Mouse (Mus musculus) heart, embryonic 15.5 days (tissue): Measurements from ENCODE around the gene Bmpr1b. TPM values are rescaled to one million over a fixed set of nuclear protein-coding genes. Genes with fewer than 3 reads are reported as not detected.

Experiments
- ATAC-seq: fragments of 200-750 bp; cut with Nextera tagmentation; replicated peaks from 2 replicates; pipeline ENCODE4 v1.8.0; 2017; ENCODE audit warnings: low read depth, moderate TSS enrichment; ENCODE audit not compliant: insufficient number of reproducible peaks, insufficient read depth, low FRiP score
- H3K27ac ChIP-seq: fragments of 300-500 bp; sonication (generic); 2 replicates; pipeline ENCODE4 v1.5.1; 2015; ENCODE audit warnings: mild to moderate bottlenecking, inconsistent platforms
- H3K27me3 ChIP-seq: fragments of 300-500 bp; sonication (generic); 2 replicates; pipeline ENCODE4 v1.6.1; 2015; ENCODE audit warnings: inconsistent platforms
- H3K36me3 ChIP-seq: fragments of 300-500 bp; sonication (generic); 2 replicates; pipeline ENCODE4 v1.6.1; 2015; ENCODE audit warnings: mild to moderate bottlenecking, inconsistent platforms
- H3K4me1 ChIP-seq: fragments of 300-500 bp; sonication (generic); replicated peaks from 2 replicates; pipeline ENCODE4 v1.6.1; 2015; ENCODE audit warnings: inconsistent platforms
- H3K4me2 ChIP-seq: fragments of 300-500 bp; sonication (generic); 2 replicates; pipeline ENCODE4 v1.6.1; 2015; ENCODE audit warnings: inconsistent platforms, mild to moderate bottlenecking, moderate library complexity
- H3K4me3 ChIP-seq: fragments of 300-500 bp; sonication (generic); 2 replicates; pipeline ENCODE4 v1.5.1; 2015; ENCODE audit warnings: mild to moderate bottlenecking, inconsistent platforms
- H3K9ac ChIP-seq: fragments of 300-500 bp; sonication (generic); 2 replicates; pipeline ENCODE4 v1.6.1; 2015; ENCODE audit warnings: mild to moderate bottlenecking, inconsistent platforms
- H3K9me3 ChIP-seq: fragments of 300-500 bp; sonication (generic); replicated peaks from 2 replicates; pipeline ENCODE4 v1.6.1; 2016; ENCODE audit warnings: inconsistent platforms
- WGBS: fragments of 180-500 bp; shearing (Covaris S2); methylation state at CpG from one replicate; pipeline ENCODE4 v1.1.7; 2015; ENCODE audit warnings: mixed read lengths; 5-methylcytosine and 5-hydroxymethylcytosine counted together
- polyA plus RNA-seq: library from polyadenylated mRNA; unstranded; fragments of >200 nt; fragmentation: Nextera tagmentation; extraction: Ambion mirVana; gene quantifications from 2 replicates; pipeline ENCODE4 v1.2.1, GENCODE M21; 2015

Gene Bmpr1b
- polyA plus RNA-seq, 1 experiment from 2014 or later: 0.59 TPM

- H3K4me1 ChIP-seq: peaks cover 11% of the 10 kb centered on the region
- no peak overlapping the region for H3K9ac ChIP-seq
- peaks cover 26% of the 10 kb centered on the region for H3K27me3 ChIP-seq
- no peaks in the 10 kb centered on the region for H3K36me3 ChIP-seq
- no peak overlapping the region for H3K4me2 ChIP-seq
- ATAC-seq: no peak
- H3K4me3 ChIP-seq: no peak overlapping the region
- no peaks in the 10 kb centered on the region for H3K9me3 ChIP-seq
- no peak overlapping the region for H3K27ac ChIP-seq
- WGBS: 58% methylated on average over 9 of the region's 9 CpGs
These were observed 4.2 kb downstream of the Bmpr1b start for GRCm38 (mm10) chr3:142164981-142165380.

- no peak for ATAC-seq
- Histone ChIP-seq H3K4me3 (no peak overlapping the region), H3K36me3 (no peaks in the 10 kb centered on the region), H3K4me2 (no peak overlapping the region), H3K4me1 (peaks cover 6% of the 10 kb centered on the region), H3K27me3 (peaks cover 15% of the 10 kb centered on the region), H3K27ac (no peak overlapping the region), H3K9ac (no peak overlapping the region), H3K9me3 (no peaks in the 10 kb centered on the region)
- 60% methylated on average over 2 of the region's 2 CpGs for WGBS
These were observed 5.3 kb downstream of the Bmpr1b start for GRCm38 (mm10) chr3:142163896-142164295.

DNA sequence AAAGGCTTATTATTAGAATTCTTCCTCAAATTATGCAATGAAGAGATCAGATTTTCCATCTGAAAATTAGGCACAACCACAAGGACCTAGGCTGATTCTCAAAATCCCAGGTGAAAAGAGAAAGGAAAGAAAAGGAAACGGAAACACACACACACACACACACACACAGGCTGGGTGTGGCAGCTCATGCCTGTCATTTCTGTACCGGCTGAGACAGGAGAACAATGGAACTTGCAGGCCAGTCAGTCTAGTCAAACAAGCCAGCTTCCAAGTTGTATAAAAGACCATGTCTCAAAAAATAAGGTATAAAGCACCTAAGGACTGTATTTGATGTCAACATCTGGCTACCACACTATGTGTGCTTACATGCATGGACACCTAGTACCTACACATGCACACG is 7.8 kb downstream of the Bmpr1b start:
- Histone ChIP-seq H3K4me3 (no peak overlapping the region), H3K4me2 (no peak overlapping the region), H3K36me3 (no peaks in the 10 kb centered on the region), H3K9me3 (no peaks in the 10 kb centered on the region), H3K4me1 (no peaks in the 10 kb centered on the region), H3K27ac (no peak overlapping the region), H3K27me3 (no peaks in the 10 kb centered on the region), H3K9ac (no peak overlapping the region)
- ATAC-seq: no peak
- 73% methylated on average over 3 of the region's 3 CpGs for WGBS

DNA sequence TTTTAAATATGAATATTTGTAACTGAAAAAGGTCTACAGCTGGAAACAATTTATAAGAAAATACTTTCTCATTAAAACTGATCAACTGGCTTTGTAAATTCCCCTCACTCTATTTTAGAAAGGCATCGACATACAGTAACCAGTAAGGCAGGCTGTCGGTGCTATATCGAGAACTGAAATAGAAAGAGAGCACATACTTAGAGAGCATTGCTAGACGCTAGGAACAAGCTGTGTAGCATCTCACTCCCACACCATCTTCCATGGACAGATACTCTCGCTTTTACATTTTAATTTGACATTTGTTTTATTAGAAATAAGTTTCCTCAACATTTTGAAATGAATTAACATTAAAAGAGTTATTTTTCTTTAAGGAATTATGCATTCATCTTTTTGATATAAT is 17.2 kb downstream of the Bmpr1b start:
- no peak for ATAC-seq
- no peaks in the 10 kb centered on the region for H3K4me1 ChIP-seq
- H3K27me3 ChIP-seq: no peaks in the 10 kb centered on the region
- H3K27ac ChIP-seq: no peak overlapping the region
- no peak overlapping the region for H3K4me2 ChIP-seq
- WGBS: 66% methylated on average over 5 of the region's 5 CpGs
- no peak overlapping the region for H3K9ac ChIP-seq
- no peak overlapping the region for H3K4me3 ChIP-seq
- H3K9me3 ChIP-seq: no peaks in the 10 kb centered on the region
- H3K36me3 ChIP-seq: no peaks in the 10 kb centered on the region

DNA sequence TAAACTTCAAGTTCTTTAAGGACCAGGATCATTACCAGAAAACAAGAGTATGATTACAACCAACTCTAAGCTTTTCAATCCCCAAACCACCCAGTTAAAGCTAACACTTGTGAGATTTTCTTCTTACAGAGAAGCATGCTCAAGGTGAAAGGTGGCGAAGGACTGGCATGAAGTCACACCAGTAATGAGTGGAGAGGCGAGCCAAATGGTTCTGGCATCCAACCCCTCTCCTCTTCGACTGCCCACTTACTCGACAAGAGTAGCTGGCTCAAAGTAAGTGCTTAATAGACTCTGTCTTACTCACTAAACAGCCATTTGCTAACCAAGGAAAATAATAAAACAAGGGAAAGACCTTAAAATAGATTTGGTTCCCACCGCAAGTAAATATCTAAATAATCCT is 30.4 kb downstream of the Bmpr1b start:
- Histone ChIP-seq H3K4me3 (no peak overlapping the region), H3K9me3 (no peaks in the 10 kb centered on the region), H3K4me2 (no peak overlapping the region), H3K4me1 (no peaks in the 10 kb centered on the region), H3K9ac (no peak overlapping the region), H3K36me3 (no peaks in the 10 kb centered on the region), H3K27me3 (no peaks in the 10 kb centered on the region), H3K27ac (no peak overlapping the region)
- WGBS: 72% methylated on average over 5 of the region's 5 CpGs
- no peak for ATAC-seq

DNA sequence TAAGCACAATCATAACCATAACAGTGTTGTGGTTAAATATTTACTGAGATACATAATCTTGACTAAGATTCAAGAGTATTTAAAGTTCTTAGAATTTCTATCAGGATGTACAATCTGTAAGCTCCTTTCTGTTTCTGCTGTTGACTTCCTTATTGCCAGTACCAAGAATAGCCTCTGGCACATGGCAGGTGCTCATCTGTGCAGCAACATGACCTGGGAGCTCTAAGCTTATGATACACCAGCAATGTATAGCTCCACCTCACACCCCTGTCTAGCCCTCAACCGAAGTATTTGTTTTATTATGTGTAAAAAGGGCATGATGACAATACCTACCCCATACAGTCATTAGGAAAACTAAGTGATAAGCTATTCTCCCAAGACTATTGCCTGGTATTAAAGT is 42.8 kb downstream of the Bmpr1b start:
- H3K4me2 ChIP-seq: no peak overlapping the region
- no peaks in the 10 kb centered on the region for H3K9me3 ChIP-seq
- no peak overlapping the region for H3K9ac ChIP-seq
- 66% methylated on average over 1 of the region's 1 CpGs for WGBS
- no peak for ATAC-seq
- H3K27me3 ChIP-seq: peaks cover 10% of the 10 kb centered on the region
- H3K27ac ChIP-seq: no peak overlapping the region
- no peaks in the 10 kb centered on the region for H3K36me3 ChIP-seq
- no peak overlapping the region for H3K4me3 ChIP-seq
- 0 out of 2 replicates have a peak, but pooled peaks cover 14% of the 10 kb centered on the region for H3K4me1 ChIP-seq

DNA sequence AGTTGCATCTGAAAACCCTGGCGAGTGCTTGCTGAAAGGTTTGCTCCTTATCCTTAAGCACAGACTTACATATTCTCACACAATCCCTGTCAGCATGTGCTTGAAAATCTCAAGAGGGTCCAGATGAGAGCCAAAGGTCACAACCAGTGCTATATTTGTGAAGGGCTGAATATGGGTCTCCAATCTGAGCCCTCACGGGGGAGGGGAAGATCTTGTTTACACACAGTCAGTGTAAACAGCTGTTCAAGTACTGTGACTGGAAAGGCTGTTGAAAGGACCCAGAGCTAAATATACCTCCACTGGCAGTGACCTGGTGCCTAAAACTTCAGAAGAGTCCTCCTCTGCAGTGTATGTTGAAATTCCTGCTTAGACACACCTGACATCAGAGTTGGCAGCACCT is 43.7 kb downstream of the Bmpr1b start:
- Histone ChIP-seq H3K4me3 (no peak overlapping the region), H3K4me1 (0 out of 2 replicates have a peak, but pooled peaks cover 14% of the 10 kb centered on the region), H3K9me3 (no peaks in the 10 kb centered on the region), H3K4me2 (0 out of 2 replicates have a peak overlapping the region, but pooled peaks have one; percentile 0), H3K9ac (no peak overlapping the region), H3K27me3 (peaks cover 14% of the 10 kb centered on the region), H3K36me3 (no peaks in the 10 kb centered on the region), H3K27ac (no peak overlapping the region)
- ATAC-seq: peak; percentile 88
- WGBS: 30% methylated on average over 2 of the region's 2 CpGs

- Histone ChIP-seq H3K9ac (no peak overlapping the region), H3K9me3 (no peaks in the 10 kb centered on the region), H3K27me3 (peaks cover 23% of the 10 kb centered on the region), H3K36me3 (no peaks in the 10 kb centered on the region), H3K4me1 (0 out of 2 replicates have a peak, but pooled peaks cover 14% of the 10 kb centered on the region), H3K27ac (no peak overlapping the region), H3K4me3 (no peak overlapping the region), H3K4me2 (no peak overlapping the region)
- ATAC-seq: no peak
- 61% methylated on average over 6 of the region's 6 CpGs for WGBS
These were observed 45.0 kb downstream of the Bmpr1b start for GRCm38 (mm10) chr3:142124255-142124654.

DNA sequence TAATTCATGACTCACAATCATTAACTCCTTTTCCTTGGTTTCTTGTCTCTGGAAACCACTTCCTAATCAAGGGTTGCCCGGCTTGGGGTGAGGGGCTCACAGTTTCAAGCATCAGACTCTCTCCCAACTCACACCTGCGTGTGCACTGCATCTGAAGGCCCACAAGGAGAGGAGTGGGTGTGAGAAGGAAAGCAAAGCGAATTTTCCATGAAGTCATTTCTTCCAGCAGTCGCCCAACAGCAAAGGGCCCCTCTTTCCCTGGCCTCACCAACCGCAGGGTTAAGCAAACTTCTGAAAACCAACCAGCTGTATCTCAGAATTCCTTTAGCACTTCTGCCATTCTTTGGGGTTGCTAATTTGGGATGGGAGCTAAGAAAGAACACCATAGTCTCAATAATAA is 46.8 kb downstream of the Bmpr1b start:
- Histone ChIP-seq H3K4me1 (0 out of 2 replicates have a peak, but pooled peaks cover 14% of the 10 kb centered on the region), H3K27me3 (peaks cover 28% of the 10 kb centered on the region), H3K9me3 (no peaks in the 10 kb centered on the region), H3K36me3 (no peaks in the 10 kb centered on the region), H3K4me3 (no peak overlapping the region), H3K27ac (no peak overlapping the region), H3K9ac (no peak overlapping the region), H3K4me2 (no peak overlapping the region)
- no peak for ATAC-seq
- WGBS: 70% methylated on average over 5 of the region's 5 CpGs

- 76% methylated on average over 3 of the region's 3 CpGs for WGBS
These were observed 48.4 kb downstream of the Bmpr1b start for GRCm38 (mm10) chr3:142120795-142121194.

GRCm38 (mm10) chr3:142114762-142115316 is 54.4 kb downstream of the Bmpr1b start:
- Histone ChIP-seq H3K27ac (no peak overlapping the region), H3K36me3 (no peaks in the 10 kb centered on the region), H3K4me3 (no peak overlapping the region), H3K4me1 (no peaks in the 10 kb centered on the region), H3K9me3 (no peaks in the 10 kb centered on the region), H3K9ac (no peak overlapping the region), H3K4me2 (no peak overlapping the region), H3K27me3 (peaks cover 22% of the 10 kb centered on the region)
- no peak for ATAC-seq
- 58% methylated on average over 6 of the region's 6 CpGs for WGBS

More at GRCm38 (mm10) chr3:142120795-142121194, 48.4 kb downstream of the Bmpr1b start:
- peaks cover 30% of the 10 kb centered on the region for H3K27me3 ChIP-seq
- H3K4me1 ChIP-seq: 0 out of 2 replicates have a peak, but pooled peaks cover 11% of the 10 kb centered on the region
- H3K9ac ChIP-seq: no peak overlapping the region
- H3K9me3 ChIP-seq: no peaks in the 10 kb centered on the region
- no peaks in the 10 kb centered on the region for H3K36me3 ChIP-seq
- no peak overlapping the region for H3K4me2 ChIP-seq
- no peak overlapping the region for H3K4me3 ChIP-seq
- no peak overlapping the region for H3K27ac ChIP-seq
- ATAC-seq: no peak

- no peak overlapping the region for H3K27ac ChIP-seq
These were observed 55.0 kb downstream of the Bmpr1b start for GRCm38 (mm10) chr3:142114190-142114589.

More at GRCm38 (mm10) chr3:142114190-142114589, 55.0 kb downstream of the Bmpr1b start:
- no peak for ATAC-seq
- H3K9ac ChIP-seq: no peak overlapping the region
- H3K4me3 ChIP-seq: no peak overlapping the region
- H3K27me3 ChIP-seq: peaks cover 17% of the 10 kb centered on the region
- H3K4me1 ChIP-seq: no peaks in the 10 kb centered on the region
- WGBS: 78% methylated on average over 3 of the region's 3 CpGs
- no peaks in the 10 kb centered on the region for H3K36me3 ChIP-seq
- no peak overlapping the region for H3K4me2 ChIP-seq
- H3K9me3 ChIP-seq: no peaks in the 10 kb centered on the region
